Mouse (Mus musculus): Measurements from ENCODE around the gene Slco1a6. TPM values are rescaled to one million over a fixed set of nuclear protein-coding genes. Genes with fewer than 3 reads are reported as not detected.
"Not testable (repeated sequence)": the region's sequence is repeated elsewhere in the genome, so short reads cannot be mapped to it uniquely, and the experiment has no call there.

Slco1a6 gene
- total RNA-seq (2022): under 1 TPM in 1 of 4 experiments, not detected in 3; 0.75 TPM

GRCm38 (mm10) chr6:142208421-142208820 lies at the start of gene Slco1a6:
Gene Slco1a6, minus strand, starts transcription at chr6:142208521.
- no peak for DNase-seq

DNA sequence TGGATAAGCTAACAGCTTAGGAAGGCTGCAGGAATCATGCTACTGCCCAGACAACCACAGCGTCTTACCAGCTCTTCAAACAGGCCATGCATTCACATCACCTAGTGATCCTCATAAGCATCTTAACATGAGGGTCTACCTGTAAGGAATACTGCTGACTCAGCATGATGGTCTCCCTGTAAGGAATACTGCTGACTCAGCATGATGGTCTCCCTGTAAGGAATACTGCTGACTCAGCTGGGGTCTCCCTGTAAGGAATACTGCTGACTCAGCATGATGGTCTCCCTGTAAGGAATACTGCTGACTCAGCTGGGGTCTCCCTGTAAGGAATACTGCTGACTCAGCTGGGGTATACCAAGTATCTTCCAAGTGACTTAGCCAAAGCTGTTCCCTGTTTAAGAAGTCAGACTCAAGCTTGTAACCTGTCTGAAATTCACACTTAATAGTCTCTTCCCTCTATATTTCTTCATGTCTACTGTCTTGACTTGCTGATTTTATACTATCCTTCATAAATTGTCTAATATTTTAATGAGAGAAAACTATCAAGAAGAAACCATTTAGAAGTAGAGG lies 42.5 kb upstream of the Slco1a6 start:
- DNase-seq: not testable (repeated sequence)

DNA sequence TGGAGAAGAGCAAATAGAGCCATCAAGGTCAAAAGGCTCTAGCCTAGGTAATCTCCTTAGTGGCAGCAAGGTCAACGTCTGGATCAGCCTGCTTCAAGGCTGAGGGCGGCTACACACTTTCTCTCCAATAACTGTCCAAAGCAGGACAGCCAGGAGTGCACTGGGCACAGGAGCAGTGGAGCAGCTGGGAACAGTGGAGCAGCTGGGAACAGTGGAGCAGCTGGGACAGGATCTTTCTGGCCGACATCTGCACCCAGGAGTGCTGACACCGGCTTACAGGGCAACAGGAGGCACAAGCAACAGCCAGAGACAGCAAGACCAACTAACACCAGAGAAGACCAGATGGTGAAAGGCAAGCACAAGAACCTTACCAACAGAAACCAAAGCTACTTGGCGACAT lies 36.7 kb upstream of the Slco1a6 start:
- no peak for DNase-seq

DNA sequence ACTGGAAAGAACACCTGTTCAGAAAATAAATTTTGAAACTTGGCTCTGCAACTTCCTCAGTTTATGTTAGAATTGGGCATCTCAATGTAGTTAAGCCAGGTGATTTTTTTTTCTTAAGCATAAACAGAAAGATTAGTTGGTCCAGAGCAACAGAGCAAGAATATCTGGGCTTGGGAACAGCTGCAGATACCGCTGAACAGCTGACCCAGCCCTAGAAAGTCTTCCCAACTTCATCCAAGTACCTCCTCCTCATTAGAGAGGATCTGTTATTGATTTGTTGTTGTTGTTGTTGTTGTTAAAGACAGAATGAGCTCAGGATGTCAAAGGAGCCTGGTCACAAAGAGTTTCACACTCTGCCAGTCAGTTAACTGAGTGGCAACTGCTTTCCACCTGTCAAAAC lies 31.1 kb upstream of the Slco1a6 start:
- DNase-seq: no peak

DNA sequence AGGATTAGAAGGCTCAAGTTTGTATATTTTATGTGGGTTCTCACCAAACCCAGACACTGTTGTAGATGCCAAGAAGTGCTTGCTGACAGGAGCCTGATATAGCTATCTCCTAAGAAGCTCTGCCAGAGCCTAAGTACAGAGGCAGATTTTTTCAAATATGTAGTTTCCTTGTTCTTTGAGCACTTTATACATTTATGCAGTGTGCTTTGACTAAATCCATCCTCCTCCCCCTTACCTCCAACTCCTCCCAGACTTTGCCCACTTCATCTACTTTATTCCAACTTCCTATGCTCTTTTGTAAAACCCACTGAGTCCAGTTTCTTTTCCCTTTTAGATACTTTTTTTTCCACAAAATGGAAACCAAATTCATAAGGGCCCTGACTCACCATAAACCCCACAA lies 11.8 kb upstream of the Slco1a6 start:
- no peak for DNase-seq

DNA sequence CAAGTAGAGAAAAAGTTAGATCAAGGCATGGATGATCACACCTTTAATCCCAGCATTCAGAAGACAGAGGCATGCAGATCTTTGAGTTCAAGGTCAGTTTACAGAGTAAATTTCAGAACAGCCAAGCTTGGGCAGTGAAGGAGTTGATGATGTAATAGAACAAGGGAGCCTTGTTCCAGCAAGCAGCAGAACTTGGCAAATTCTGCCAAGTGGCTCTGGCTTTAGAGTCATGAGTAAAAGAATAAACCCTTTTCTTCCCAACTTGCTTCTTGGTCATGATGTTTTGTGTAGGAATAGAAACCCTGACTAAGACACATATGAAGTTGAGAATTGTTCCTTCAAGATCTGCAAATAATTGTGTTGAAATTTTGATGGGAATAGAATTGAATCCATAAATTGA lies 3.5 kb upstream of the Slco1a6 start:
- no peak for DNase-seq

DNA sequence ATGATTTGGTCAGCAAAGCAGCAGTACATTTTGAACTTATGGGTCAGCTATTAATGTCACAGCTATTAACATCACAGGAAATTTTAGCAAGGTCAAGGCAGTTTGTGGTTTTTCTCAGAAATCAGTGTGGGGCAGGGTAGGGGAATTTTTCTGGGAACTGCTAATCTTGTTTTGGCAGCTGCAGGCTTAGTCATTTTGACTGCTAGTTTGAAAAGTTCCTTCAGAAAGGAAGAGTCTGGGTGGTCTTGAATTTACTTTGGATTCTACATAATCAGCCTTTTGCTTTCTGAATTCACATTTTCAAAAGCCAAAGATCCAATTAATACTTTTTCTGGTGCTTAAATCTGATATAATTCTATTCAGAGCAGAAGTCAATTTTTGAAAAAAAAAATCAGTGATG lies 1.4 kb upstream of the Slco1a6 start:
- no peak for DNase-seq

DNA sequence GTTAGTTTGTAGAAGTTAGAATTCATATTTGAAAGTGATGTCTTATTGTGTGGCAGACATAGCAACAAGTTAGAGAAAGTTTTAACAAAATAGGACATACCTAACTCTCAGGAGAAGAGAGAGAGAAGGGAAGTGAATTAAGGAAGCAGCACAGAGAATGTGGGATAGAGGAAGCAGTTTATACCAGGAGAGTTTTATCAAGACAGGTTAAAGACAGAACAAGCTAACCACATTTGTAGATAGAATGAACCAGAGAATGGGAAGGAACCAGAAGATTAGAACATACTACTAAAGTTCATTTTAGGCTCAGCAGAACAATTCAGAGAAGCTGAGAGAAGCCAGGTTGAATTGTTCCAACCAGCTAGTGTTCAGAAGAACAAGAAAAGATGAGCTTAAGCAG lies 7.8 kb downstream of the Slco1a6 start:
- no peak for DNase-seq

GRCm38 (mm10) chr6:142194245-142194644 lies 14.1 kb downstream of the Slco1a6 start:
- DNase-seq: no peak

DNA sequence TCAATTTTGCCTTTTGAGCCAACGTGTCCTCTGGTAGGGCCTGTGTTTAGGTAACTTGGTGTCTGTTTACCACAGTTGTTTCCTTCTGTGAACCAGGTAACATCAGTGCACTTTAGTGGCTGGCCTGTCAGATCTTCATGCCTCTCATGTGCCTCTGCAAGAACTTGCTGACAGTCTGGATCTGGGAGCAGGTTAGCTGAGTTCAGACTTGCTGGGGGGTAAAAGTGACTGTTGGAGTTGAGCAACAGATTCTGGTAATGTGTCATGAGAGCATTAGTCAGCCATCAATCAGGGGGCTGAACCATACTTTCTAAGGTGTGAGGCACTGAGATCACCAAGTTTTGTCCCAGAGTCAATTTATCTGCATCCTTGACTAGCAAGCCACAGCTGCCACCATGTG lies 16.4 kb downstream of the Slco1a6 start:
- no peak for DNase-seq

- DNase-seq: no peak
These were observed 20.9 kb downstream of the Slco1a6 start for GRCm38 (mm10) chr6:142187426-142187825.

DNA sequence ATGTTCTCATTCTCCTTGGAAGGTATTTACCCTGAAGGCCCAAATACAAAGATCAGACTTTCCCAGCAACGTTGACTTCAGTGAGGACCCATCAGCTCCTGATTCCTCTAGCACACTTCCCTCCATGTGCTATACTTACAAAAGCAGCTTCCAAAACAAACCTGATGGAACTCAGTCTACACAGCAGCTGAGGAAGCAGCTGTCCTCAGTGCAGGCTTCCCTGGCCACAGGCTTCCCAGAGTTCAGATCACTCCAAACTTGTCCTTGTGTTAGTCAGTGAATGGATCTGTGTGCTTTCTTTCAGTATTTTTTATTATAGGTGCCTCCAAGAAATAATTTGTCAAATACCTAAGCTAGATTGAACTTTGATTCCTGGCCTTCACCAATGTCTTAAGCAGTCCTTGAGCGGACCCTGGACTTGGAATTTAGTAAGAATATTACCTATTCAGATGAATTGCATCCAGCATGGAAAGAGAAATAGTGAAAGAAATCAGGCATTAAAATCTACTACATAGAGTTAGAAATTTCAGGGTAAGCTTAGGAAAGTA lies 22.4 kb downstream of the Slco1a6 start:
- DNase-seq: no peak

GRCm38 (mm10) chr6:142163406-142163805 lies 44.9 kb downstream of the Slco1a6 start:
- no peak for DNase-seq

GRCm38 (mm10) chr6:142161171-142161570 lies 47.1 kb downstream of the Slco1a6 start:
- no peak for DNase-seq

- peak; percentile 6 for DNase-seq
These were observed 54.2 kb downstream of the Slco1a6 start for GRCm38 (mm10) chr6:142154081-142154480.

- DNase-seq: no peak
These were observed 60.0 kb downstream of the Slco1a6 start for GRCm38 (mm10) chr6:142148371-142148770.

DNA sequence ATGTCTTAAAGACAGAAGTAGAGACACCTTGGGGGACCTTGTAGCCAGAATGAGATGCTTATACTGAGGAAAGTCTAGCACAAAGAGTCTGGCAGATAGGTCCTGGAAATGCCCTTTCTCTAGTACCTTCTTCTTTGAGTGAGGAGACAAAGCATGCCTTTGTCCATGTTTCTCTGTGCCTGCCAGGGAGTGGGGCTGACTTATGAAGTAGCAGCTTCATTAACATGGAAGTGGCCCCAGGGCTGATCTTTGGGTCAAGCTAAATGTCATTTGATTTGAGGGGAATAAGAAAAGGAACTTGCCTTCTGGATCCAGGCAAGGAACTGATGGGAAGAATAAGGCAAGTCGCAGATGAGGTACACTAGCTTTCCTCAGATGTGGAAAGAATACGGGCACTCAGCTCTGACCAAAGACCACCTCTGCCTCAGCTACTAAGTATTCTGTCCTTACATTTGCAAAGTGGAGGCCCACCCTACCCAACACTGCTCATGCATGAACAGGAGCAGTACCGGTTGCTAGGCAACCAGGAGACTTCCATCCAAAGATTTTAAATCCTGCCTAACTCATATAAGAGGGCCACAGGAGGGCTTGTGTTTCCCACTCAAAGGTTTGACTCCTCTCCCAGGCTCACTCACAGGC lies 96.5 kb downstream of the Slco1a6 start:
- DNase-seq: no peak

DNA sequence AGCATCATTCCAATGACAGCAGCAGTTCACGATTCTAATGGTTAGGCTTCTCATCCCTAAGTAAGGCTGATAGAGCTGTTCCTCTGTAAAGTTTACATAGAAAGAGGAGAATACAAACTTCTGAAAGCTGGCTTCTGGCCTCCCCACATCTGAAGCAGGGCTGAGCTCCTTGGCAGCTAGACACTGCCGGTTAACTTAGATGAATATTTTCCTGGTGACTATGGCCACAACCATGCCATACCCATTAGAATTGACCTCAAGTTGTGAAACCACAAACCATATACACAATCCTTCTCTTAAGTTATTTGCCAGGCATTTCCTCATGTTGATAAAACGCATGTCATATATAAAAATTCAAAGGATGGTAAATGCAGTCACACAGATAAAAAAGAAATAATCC lies 117.2 kb downstream of the Slco1a6 start:
- no peak for DNase-seq

- DNase-seq: peak; percentile 6
These were observed 150.0 kb downstream of the Slco1a6 start for GRCm38 (mm10) chr6:142058281-142058680.

- DNase-seq: no peak
These were observed 160.6 kb downstream of the Slco1a6 start for GRCm38 (mm10) chr6:142047689-142048088.

- no peak for DNase-seq
These were observed 162.6 kb downstream of the Slco1a6 start for GRCm38 (mm10) chr6:142045746-142046145.

DNA sequence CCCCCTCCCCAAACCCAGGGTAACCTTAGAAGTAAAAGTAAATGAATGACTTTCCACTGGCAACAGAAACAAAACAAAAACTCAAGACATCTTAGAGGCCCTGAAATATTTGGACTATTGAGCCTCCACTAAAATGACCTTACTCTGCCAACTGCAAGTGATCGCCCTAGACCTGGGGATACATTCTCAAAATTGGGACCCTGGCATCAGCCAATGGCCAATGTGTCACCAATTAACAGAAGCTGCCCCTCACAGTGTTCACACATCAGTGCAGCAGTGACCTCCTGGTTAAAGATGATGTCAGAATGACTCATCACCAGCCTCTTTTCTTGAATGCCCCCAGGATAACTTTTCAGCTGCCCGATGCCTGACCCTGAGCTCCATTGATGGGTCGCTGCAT lies 166.4 kb downstream of the Slco1a6 start:
- DNase-seq: no peak

GRCm38 (mm10) chr6:142040306-142041175 lies 167.8 kb downstream of the Slco1a6 start:
- no peak for DNase-seq
